Mouse (Mus musculus) embryonic stem cell, embryonic (primary cell): Measurements from ENCODE around the gene Hist1h1e.
"Not testable (repeated sequence)": the region's sequence is repeated elsewhere in the genome, so short reads cannot be mapped to it uniquely, and the experiment has no call there.

Experiments used
- CTCF ChIA-PET, 4 experiments: fragments of 300-600 bp in 2 of 4; fragments of 350-600 bp in 2 of 4; sonication (Branson Sonifier 250); formaldehyde crosslinking; loops; one replicate each; lab custom pipeline; 2022; ENCODE audit warnings: inconsistent platforms in 2 of 4; lab: Charles Lee
- POLR2A ChIA-PET, 4 experiments: fragments of 300-600 bp in 2 of 4; fragments of 350-600 bp in 2 of 4; sonication (Branson Sonifier 250); formaldehyde crosslinking; loops; one replicate each; lab custom pipeline; 2022; ENCODE audit warnings: antibody characterized with exemption in 4 of 4, inconsistent platforms in 1 of 4; lab: Charles Lee

The Hist1h1e gene

DNA sequence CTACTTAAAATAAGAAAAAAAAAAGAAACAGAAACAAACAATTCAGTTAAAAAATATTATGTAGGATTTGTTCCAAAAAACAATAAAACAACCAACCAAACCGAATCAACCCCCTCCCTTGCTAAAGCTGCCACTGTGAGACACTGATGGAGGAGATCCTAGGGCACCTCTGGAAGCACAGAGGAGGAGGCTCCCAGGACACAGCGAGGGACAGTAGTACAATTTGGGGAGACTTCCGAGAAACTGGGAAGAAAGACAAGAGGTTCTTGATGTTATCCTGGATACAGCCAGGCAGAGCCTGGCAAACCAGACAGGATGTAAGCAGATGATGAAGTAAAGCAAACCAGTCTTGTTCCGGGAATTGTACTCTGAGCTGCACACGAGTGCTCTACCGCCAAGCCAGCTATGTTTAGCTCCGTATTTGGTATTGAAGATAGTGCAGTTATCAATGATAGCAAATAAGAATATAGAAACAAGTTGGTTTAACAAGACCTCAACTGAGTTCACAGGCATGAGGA is 19.1 kb downstream of the Hist1h1e start:
- POLR2A ChIA-PET = interaction anchor here (0.6 to 29.6 kb wide), 21 partner anchors 8 to 202 kb away, joined by 3 to 794 read pairs (median 5); partner anchors contain the start of genes Hist1h2be (in 3 of the 4), Hist1h2ac (in 2 of the 4), Hist1h2ae (in 2 of the 4) and Hist1h2bc (in 2 of the 4)
- CTCF ChIA-PET = interaction anchor here in 2 of 4 experiments (0.6 kb wide), 2 partner anchors 53 to 168 kb away, joined by 3 to 4 read pairs; no protein-coding TSS in a partner anchor

DNA sequence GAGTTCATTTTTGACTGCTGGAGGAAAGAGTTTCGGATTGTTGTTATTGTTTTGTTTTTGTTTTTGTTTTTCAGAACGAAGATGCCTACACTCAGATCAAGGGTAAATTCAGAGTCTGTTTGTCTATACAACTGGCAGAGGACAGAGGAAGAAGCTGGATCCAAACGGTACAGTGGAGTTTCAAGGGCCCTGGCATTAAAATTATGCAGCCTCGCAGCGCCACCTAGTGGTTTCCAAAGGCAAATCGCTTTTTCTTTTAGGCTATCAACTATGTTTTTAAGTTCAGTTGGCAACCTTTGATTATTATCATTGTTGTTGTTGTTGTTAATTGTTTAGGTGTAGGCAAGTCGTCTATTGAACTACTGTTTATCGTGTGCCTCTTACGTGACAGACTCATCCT is 24.4 kb downstream of the Hist1h1e start:
- ChIA-PET CTCF (interaction anchor here in 3 of 4 experiments (0.5 to 3.3 kb wide), 17 partner anchors 11 to 684 kb away, joined by 3 to 13 read pairs (median 4); partner anchors contain the start of genes Abt1 (in 1 of the 3) and Hist1h2be (in 1 of the 3)), POLR2A (interaction anchor here (0.6 to 29.6 kb wide), 34 partner anchors 12 to 291 kb away, joined by 3 to 794 read pairs (median 4); partner anchors contain the start of genes Hist1h2ae (in 3 of the 4), Hist1h2bg (in 3 of the 4), Hist1h4d (in 3 of the 4) and Hist1h2ac (in 2 of the 4))

GRCm38 (mm10) chr13:23595622-23596372 is 26.6 kb downstream of the Hist1h1e start:
- CTCF ChIA-PET = interaction anchor here in 1 of 4 experiments (1.1 kb wide), 1 partner anchor 171 kb away, joined by 3 read pairs; no protein-coding TSS in a partner anchor
- POLR2A ChIA-PET = interaction anchor here (0.5 to 29.6 kb wide), 28 partner anchors 8 to 1730 kb away, joined by 3 to 794 read pairs (median 6); partner anchors contain the start of genes Hist1h4d (in 3 of the 4), Hist1h2ac (in 2 of the 4), Hist1h2ae (in 2 of the 4) and Hist1h2af (in 2 of the 4)

DNA sequence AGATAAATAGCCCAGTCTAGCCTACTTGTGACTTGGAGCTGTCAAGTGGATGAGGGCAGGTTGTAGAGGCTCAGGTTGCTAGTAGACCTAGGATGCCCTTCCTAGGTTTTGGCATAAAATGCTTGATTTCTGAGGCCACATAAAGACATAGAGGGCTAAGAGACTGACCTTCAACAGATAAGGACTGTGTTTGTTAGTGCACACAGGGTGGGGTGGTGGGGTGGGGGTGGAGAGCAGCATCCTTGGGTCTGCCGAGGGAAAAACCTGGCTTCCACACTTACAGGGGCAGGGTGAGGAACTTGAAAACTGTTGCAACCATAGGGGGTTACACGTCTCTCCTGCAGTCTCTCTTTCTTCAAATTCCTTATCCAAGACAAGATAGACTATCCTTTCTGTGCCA is 27.2 kb downstream of the Hist1h1e start:
- ChIA-PET POLR2A (interaction anchor here (0.5 to 29.6 kb wide), 32 partner anchors 8 to 1729 kb away, joined by 3 to 794 read pairs (median 6); partner anchors contain the start of genes Hist1h4d (in 3 of the 4), Hist1h2ac (in 2 of the 4), Hist1h2ae (in 2 of the 4) and Hist1h2af (in 2 of the 4)), CTCF (interaction anchor here in 1 of 4 experiments (1.1 kb wide), 1 partner anchor 171 kb away, joined by 3 read pairs; no protein-coding TSS in a partner anchor)

DNA sequence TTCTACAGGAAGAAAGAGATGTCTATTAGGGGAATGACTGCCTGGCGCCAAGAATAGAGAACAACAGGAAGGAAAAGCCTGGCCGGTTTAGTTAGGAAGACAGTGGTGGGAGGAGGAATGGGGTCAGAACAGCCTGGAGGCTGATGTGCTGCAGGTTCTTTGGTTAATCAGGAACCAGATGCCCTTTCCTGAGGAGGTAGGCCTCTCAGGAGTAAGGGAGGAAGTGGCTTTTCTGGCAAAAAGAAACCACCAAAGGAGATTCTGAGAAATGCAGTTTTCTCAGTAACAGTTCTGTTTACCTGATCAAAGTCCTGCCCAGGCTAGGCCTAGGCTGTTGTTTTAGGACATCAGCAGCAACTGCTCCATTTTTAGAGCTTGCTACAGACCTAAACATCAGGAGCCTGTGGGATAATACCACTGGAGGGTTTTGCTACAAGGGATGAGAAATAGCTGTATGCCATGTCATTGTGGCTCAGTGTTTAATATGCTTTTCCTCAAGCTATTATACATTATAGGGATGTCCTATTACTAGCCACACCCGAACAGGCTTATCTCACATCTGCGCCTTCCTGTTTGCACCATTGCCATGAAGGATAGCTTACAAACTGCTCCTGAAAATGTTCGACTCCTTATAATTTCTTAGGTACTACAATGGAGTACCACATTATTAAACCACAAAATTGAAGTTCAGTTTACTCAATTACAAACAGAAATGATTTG is 29.1 kb downstream of the Hist1h1e start:
- ChIA-PET POLR2A (interaction anchor here in 3 of 4 experiments (0.5 to 29.6 kb wide), 28 partner anchors 8 to 1550 kb away, joined by 3 to 794 read pairs (median 6); partner anchors contain the start of genes Hist1h4d (in 3 of the 3), Hist1h1e (in 2 of the 3), Hist1h2ac (in 2 of the 3) and Hist1h2ae (in 2 of the 3)), CTCF (interaction anchor here in 2 of 4 experiments (0.5 to 1.6 kb wide), 2 partner anchors 8 to 192 kb away, joined by 3 to 7 read pairs; no protein-coding TSS in a partner anchor)

DNA sequence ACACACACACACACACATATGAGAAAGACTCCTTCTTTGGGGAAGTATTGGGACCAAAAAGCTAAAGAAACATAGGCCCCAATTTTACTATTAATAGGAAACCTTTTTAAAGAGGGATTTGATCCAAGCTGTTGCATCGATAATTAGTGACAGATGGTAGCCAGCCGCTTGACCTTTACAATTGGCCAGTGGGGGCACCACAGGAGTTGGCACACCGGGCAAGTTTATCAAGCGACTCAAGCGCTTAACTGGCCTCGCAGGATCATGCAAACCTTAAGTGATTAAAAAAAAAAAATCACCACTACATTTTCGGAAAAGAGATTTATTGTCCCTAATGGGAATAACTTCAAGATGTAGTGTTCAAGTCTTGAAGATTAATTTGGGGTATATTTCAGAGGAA is 29.7 kb downstream of the Hist1h1e start:
- POLR2A ChIA-PET = interaction anchor here in 3 of 4 experiments (0.7 to 29.6 kb wide), 18 partner anchors 10 to 105 kb away, joined by 3 to 794 read pairs (median 16); partner anchors contain the start of genes Hist1h4d (in 3 of the 3), Hist1h4f (in 3 of the 3), Hist1h1e (in 2 of the 3) and Hist1h2ac (in 2 of the 3)
- CTCF ChIA-PET = no interaction called here

GRCm38 (mm10) chr13:23591886-23592285 is 30.5 kb downstream of the Hist1h1e start:
- CTCF ChIA-PET = not testable (repeated sequence)
- POLR2A ChIA-PET = interaction anchor here in 3 of 4 experiments (0.7 to 29.6 kb wide), 21 partner anchors 2 to 166 kb away, joined by 3 to 794 read pairs (median 7); partner anchors contain the start of genes Hist1h4d (in 3 of the 3), Hist1h4f (in 3 of the 3), Hist1h1e (in 2 of the 3) and Hist1h2ac (in 2 of the 3)

DNA sequence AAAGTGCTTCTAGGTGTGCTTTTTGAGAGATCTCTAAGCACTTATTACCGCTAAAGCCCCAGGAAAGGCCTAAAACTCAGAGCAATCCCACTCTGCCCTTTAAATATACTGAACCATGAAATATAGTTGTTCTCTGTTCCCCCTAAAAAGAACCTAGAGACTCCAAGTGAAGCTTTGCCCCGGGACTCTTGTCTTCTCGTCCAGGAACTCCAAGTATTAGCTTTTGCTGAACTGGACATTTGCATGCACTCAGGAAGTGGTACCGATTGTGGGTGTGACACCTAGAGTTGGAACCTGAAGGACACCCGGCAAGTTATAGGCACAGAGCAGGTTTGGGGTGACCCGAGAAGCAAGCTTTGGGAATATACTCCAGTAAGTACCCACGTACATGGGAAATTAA is 31.2 kb downstream of the Hist1h1e start:
- POLR2A ChIA-PET = interaction anchor here (0.7 to 29.6 kb wide), 22 partner anchors 2 to 165 kb away, joined by 3 to 794 read pairs (median 6); partner anchors contain the start of genes Hist1h4d (in 4 of the 4), Hist1h1e (in 2 of the 4), Hist1h2ac (in 2 of the 4) and Hist1h2ae (in 2 of the 4)
- CTCF ChIA-PET = no interaction called here

DNA sequence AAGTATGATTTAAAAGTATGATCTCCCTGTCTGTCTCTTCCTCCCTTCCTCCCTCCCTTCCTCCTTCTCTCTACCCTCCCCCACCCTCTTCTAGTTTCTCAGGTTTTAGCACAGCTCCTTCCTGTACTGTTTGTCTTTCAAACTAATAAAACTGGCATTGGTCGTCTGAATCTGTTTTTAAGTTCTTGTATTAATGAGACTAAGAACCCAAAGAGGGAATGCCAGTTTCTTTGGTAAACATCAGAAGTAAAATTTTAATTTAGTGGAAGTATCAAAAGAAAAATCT is 35.5 kb downstream of the Hist1h1e start:
- ChIA-PET CTCF (interaction anchor here in 3 of 4 experiments (0.5 to 1.5 kb wide), 3 partner anchors 11 to 185 kb away, joined by 3 read pairs; no protein-coding TSS in a partner anchor), POLR2A (interaction anchor here (0.6 to 29.6 kb wide), 71 partner anchors 6 to 1806 kb away, joined by 3 to 794 read pairs (median 14); partner anchors contain the start of genes Hist1h2ae (in 4 of the 4), Hist1h2bg (in 4 of the 4), Hist1h1e (in 3 of the 4) and Hist1h2ac (in 3 of the 4))

DNA sequence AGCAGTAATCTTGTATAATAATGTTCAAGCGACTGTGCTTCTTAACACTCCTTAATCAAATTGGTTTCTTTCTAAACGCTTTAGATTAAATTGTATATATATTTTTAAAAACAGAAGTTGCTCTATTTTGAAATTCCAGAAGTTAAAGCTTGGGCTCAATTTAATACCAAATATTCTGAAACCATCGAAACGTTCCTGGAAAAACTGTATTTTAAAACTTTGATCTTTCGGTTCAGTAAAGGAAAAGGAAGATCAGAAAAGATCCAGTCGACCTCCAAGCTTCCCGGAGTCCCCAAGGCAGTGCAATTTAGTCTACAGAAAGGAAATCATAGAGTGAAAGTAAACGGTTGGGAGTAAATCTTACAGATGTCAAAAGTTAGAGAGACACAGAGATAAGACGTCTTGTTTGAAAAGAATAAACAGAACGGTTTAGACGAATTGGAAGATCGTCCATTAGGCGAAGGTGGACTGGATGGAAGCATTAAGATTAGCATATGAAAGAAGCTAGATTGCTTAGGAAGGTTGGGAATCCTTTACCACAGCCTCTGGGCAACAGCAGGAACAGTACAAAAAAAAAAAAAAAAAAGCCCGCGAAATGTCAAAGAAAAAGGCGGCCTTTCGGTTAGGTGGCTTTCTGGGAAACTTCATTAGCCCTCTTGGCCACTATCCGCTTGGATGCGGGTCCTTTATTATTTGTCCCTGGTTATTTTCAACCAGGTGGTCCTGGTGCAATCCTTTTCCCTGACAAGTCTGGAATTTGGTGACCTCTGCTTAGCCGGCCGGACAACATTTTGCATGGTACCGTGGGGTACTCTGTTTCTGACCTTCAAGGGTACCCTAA is 36.0 kb downstream of the Hist1h1e start:
- ChIA-PET POLR2A (interaction anchor here (0.6 to 29.6 kb wide), 106 partner anchors 6 to 1865 kb away, joined by 3 to 794 read pairs (median 7); partner anchors contain the start of genes Hist1h2ac (in 4 of the 4), Hist1h2ae (in 4 of the 4), Hist1h2af (in 4 of the 4) and Hist1h2bc (in 4 of the 4)), CTCF (interaction anchor here in 3 of 4 experiments (0.5 to 1.5 kb wide), 4 partner anchors 11 to 185 kb away, joined by 3 to 9 read pairs (median 3); no protein-coding TSS in a partner anchor)

DNA sequence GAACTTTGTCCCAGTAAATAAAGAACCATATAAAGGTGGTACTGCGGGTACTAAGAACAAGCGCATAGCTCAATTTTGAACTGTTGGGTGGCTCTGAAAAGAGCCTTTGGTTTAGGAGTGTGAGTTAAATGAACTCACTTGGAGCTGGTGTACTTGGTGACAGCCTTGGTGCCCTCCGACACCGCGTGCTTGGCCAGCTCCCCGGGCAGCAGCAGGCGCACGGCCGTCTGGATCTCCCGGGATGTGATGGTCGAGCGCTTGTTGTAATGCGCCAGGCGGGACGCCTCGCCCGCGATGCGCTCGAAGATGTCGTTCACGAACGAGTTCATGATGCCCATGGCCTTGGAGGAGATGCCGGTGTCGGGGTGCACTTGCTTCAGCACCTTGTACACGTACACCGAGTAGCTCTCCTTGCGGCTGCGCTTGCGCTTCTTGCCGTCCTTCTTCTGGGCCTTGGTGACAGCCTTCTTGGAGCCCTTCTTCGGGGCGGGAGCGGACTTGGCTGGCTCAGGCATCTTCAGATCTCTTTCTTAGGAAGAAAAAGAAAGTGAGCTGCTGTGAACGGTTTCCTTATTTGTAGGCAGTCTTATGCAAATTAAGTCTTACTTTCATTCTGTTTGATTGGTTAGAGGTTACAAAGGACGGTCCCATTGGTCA is 36.8 kb downstream of the Hist1h1e start:
- ChIA-PET POLR2A (interaction anchor here (0.6 to 29.6 kb wide), 117 partner anchors 5 to 1864 kb away, joined by 3 to 794 read pairs (median 8); partner anchors contain the start of genes Hist1h2ac (in 4 of the 4), Hist1h2ae (in 4 of the 4), Hist1h2af (in 4 of the 4) and Hist1h2bc (in 4 of the 4)), CTCF (interaction anchor here in 3 of 4 experiments (0.6 to 1.1 kb wide), 4 partner anchors 8 to 184 kb away, joined by 3 to 9 read pairs (median 4); no protein-coding TSS in a partner anchor)

DNA sequence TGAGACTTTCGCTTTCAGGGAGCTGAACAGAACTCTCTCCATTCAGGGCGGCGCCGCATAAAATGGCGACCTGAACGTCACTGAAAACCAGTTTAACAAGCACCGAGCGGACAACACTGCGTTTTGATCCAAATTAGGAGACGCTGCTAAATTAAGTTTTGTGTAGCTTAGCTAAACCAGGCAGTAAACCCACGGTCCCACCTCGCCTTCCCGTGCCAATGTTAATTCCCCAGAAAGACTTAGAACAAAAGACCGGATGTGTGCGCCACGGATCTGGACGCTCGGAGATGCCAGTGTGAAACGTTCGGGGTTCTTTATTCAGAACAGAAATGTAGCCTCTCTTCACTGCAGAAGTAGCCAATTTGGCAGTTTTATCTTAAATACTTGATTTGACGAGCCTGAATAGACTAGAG is 37.3 kb downstream of the Hist1h1e start:
- ChIA-PET POLR2A (interaction anchor here (0.6 to 29.6 kb wide), 103 partner anchors 4 to 1833 kb away, joined by 3 to 794 read pairs (median 9); partner anchors contain the start of genes Hist1h2ac (in 4 of the 4), Hist1h2ae (in 4 of the 4), Hist1h2bc (in 4 of the 4) and Hist1h2bg (in 4 of the 4)), CTCF (interaction anchor here in 2 of 4 experiments (1.0 to 1.1 kb wide), 3 partner anchors 9 to 183 kb away, joined by 3 to 4 read pairs (median 3); no protein-coding TSS in a partner anchor)

DNA sequence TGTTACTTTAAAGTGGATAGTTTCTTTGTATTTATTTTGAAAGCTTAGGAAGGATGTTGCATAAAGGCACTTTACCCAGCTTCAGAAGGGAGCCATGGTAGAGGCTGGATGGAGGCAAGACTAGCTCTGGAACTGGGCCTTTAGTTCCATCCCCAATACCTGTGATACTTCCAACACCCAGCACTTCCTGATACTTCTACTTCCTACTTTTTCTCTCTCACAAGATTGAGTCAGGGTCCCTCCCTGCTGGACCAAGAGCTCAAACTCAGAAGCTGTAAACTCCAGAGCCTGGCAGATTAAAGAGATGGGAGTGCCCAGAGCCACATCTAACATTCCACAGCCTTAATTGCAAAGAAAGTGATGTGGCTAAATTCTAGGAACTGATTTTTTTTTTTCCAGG is 38.0 kb downstream of the Hist1h1e start:
- CTCF ChIA-PET = interaction anchor here in 2 of 4 experiments (1.0 to 1.1 kb wide), 3 partner anchors 9 to 183 kb away, joined by 3 to 4 read pairs (median 3); no protein-coding TSS in a partner anchor
- POLR2A ChIA-PET = interaction anchor here (0.6 to 29.6 kb wide), 89 partner anchors 4 to 1832 kb away, joined by 3 to 794 read pairs (median 11); partner anchors contain the start of genes Hist1h2ac (in 4 of the 4), Hist1h2ae (in 4 of the 4), Hist1h2bc (in 4 of the 4) and Hist1h2bg (in 4 of the 4)

- POLR2A ChIA-PET = interaction anchor here (0.6 to 29.6 kb wide), 81 partner anchors 3 to 1862 kb away, joined by 3 to 794 read pairs (median 19); partner anchors contain the start of genes Hist1h1e (in 4 of the 4), Hist1h2ac (in 4 of the 4), Hist1h2ae (in 4 of the 4) and Hist1h2bc (in 4 of the 4)
- CTCF ChIA-PET = no interaction called here
Measured at GRCm38 (mm10) chr13:23583387-23584068, 38.8 kb downstream of the Hist1h1e start.
